Mouse (Mus musculus) erythroblast, embryonic 14.5 days (primary cell): ENCODE data around the gene Hivep2. TPM values are rescaled to one million over a fixed set of nuclear protein-coding genes. Genes with fewer than 3 reads are reported as not detected.

Experiments
- H3K27me3 ChIP-seq: 2 replicates; pipeline ENCODE4 v1.6.1; 2012; ENCODE audit warnings: inconsistent platforms; ENCODE audit not compliant: control insufficient read depth
- H3K36me3 ChIP-seq: 2 replicates; pipeline ENCODE4 v1.6.1; 2012; ENCODE audit warnings: mild to moderate bottlenecking, inconsistent platforms; ENCODE audit not compliant: control insufficient read depth
- H3K4me1 ChIP-seq: 2 replicates; pipeline ENCODE4 v1.6.1; 2012; ENCODE audit warnings: inconsistent platforms; ENCODE audit not compliant: control insufficient read depth
- H3K4me3 ChIP-seq: replicated peaks from 2 replicates; pipeline ENCODE3; 2012; ENCODE audit warnings: moderate library complexity, mild to moderate bottlenecking, inconsistent platforms
- H3K9me3 ChIP-seq: 2 replicates; pipeline ENCODE4 v1.6.1; 2012; ENCODE audit warnings: low read length, inconsistent platforms, mixed read lengths; ENCODE audit not compliant: control insufficient read depth
- GATA1 ChIP-seq: IDR thresholded peaks from 2 replicates; pipeline ENCODE4 v1.6.1; 2012; ENCODE audit warnings: low read length, inconsistent platforms, mixed read lengths
- TAL1 ChIP-seq: IDR thresholded peaks from 3 replicates; pipeline ENCODE4 v1.6.1; 2012; ENCODE audit warnings: low read length, inconsistent platforms, mixed read lengths
- polyA plus RNA-seq: library from polyadenylated mRNA; stranded (reverse); fragments of >175 nt; gene quantifications from 2 replicates; pipeline ENCODE4 v1.2.3, GENCODE M21; 2012

Hivep2 gene
- polyA plus RNA-seq, 1 experiment: not detected

- no peak for TF ChIP-seq GATA1
- no peak for TF ChIP-seq TAL1
- Histone ChIP-seq H3K27me3 (peaks cover 60% of the 10 kb centered on the region), H3K9me3 (no peaks in the 10 kb centered on the region; the same call in 1 of the 2 replicates), H3K36me3 (no peaks in the 10 kb centered on the region), H3K4me1 (peaks cover 7% of the 10 kb centered on the region), H3K4me3 (no peak overlapping the region)
These were observed 3.1 kb downstream of the Hivep2 start for GRCm38 (mm10) chr10:13968989-13969388.

DNA sequence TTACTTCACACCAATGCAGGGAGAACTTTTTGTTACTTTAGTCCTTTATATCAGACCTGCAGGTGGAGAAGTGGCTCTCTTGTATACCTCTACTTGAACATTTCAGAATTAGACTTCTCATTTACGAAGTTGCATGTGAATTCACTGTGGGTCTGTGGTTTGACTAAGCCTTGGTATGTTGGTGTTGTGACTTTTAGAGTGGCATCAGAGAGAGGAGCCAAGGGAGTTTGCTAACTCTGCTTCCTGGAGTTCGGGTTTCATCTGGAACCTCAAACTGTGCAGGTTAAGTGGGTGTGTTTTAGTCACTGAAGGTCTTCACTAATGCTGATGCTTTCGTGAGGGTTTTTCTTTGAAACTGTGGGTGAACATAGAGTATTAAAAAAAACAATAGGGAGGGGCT is 4.4 kb downstream of the Hivep2 start:
- Histone ChIP-seq H3K4me3 (no peak overlapping the region), H3K27me3 (peaks cover 47% of the 10 kb centered on the region), H3K36me3 (no peaks in the 10 kb centered on the region), H3K9me3 (no peaks in the 10 kb centered on the region; the same call in 1 of the 2 replicates), H3K4me1 (peaks cover 4% of the 10 kb centered on the region)
- TF ChIP-seq GATA1: no peak
- no peak for TF ChIP-seq TAL1

GRCm38 (mm10) chr10:13971268-13971667 is 5.4 kb downstream of the Hivep2 start:
- no peak for TF ChIP-seq TAL1
- no peak for TF ChIP-seq GATA1
- H3K4me1 ChIP-seq: 0 out of 2 replicates have a peak, but pooled peaks cover 2% of the 10 kb centered on the region
- no peaks in the 10 kb centered on the region for H3K36me3 ChIP-seq
- peaks cover 37% of the 10 kb centered on the region for H3K27me3 ChIP-seq
- H3K9me3 ChIP-seq: no peaks in the 10 kb centered on the region; the same call in 1 of the 2 replicates
- H3K4me3 ChIP-seq: no peak overlapping the region

DNA sequence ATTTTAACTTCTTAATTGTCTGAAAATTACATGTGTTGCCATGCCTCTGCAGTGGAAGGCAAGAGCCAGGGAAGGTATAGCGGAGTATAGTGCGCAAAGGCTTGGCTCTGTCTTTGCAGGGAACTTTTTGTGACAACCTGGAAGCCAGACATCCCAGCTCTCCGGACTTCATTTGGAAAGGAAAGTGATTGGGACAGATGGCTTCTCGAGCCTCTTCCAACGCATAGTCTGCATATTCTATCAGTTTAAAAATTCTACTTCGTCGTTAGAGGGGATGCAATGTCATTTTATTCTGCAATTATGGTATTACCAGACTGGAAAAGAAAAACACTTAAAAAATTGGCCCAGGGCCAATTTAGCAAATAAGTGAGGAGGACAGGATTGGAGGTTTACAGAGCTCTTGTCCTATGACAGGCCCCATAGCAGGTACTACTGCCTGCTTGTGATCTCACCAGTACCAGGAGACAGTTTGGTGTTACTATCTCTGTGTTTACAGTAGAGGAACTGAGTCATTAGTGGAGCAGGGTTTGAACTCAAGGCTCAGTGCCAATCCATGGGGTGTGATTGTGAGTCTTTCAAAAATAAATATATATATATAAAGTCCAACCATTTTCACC is 7.8 kb downstream of the Hivep2 start:
- H3K27me3 ChIP-seq: peaks cover 13% of the 10 kb centered on the region
- TF ChIP-seq TAL1 (no peak), GATA1 (no peak)
- H3K9me3 ChIP-seq: no peaks in the 10 kb centered on the region
- H3K36me3 ChIP-seq: no peaks in the 10 kb centered on the region
- no peak overlapping the region for H3K4me3 ChIP-seq
- no peaks in the 10 kb centered on the region for H3K4me1 ChIP-seq

DNA sequence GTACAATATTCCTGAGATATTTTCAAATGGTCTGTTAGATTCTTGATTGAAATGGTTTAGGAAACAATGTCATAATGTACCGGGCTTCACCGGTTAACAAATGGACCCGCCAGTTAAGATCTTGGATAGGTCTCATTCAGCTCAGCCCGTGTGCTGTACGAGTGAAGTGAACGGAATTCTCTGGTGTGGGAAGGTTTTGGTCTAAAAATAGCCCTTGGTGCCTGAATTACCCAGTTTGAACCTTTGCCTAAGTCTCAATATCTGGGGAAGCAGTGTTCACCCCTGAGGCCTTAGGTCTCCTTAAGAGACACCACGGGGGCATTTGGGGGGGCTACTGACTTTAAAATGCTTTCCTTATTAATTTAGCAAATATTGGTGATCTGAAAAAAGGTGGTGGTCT is 8.6 kb downstream of the Hivep2 start:
- Histone ChIP-seq H3K36me3 (no peaks in the 10 kb centered on the region), H3K9me3 (no peaks in the 10 kb centered on the region), H3K4me3 (no peak overlapping the region), H3K4me1 (no peaks in the 10 kb centered on the region), H3K27me3 (peaks cover 9% of the 10 kb centered on the region)
- TF ChIP-seq TAL1 (no peak), GATA1 (no peak)

DNA sequence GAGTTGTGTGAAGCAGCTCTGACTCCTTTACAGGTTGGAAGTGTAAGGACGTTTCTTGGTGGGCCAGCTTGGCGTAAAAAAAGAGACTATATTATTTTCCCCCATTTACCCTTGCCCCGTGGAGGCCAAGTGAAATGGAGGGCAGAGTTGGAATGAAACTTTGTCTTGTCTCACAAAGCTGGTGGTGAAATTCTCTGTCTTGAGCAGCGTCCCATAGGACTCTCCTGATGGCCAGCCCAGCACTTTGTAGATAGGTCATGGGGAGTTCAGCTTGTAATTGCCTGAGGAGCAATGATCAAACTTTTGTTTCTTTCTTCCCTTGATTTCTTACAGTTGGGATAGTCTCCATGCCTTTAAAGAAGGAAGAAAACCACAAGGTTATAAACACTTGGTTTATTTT is 10.0 kb downstream of the Hivep2 start:
- TF ChIP-seq GATA1: no peak
- no peak for TF ChIP-seq TAL1
- H3K9me3 ChIP-seq: no peaks in the 10 kb centered on the region
- H3K4me1 ChIP-seq: no peaks in the 10 kb centered on the region
- no peaks in the 10 kb centered on the region for H3K36me3 ChIP-seq
- no peak overlapping the region for H3K4me3 ChIP-seq
- no peaks in the 10 kb centered on the region for H3K27me3 ChIP-seq

GRCm38 (mm10) chr10:13976267-13976666 is 10.4 kb downstream of the Hivep2 start:
- no peak for TF ChIP-seq GATA1
- H3K4me1 ChIP-seq: no peaks in the 10 kb centered on the region
- H3K9me3 ChIP-seq: no peaks in the 10 kb centered on the region
- H3K4me3 ChIP-seq: no peak overlapping the region
- H3K27me3 ChIP-seq: no peaks in the 10 kb centered on the region
- no peaks in the 10 kb centered on the region for H3K36me3 ChIP-seq

DNA sequence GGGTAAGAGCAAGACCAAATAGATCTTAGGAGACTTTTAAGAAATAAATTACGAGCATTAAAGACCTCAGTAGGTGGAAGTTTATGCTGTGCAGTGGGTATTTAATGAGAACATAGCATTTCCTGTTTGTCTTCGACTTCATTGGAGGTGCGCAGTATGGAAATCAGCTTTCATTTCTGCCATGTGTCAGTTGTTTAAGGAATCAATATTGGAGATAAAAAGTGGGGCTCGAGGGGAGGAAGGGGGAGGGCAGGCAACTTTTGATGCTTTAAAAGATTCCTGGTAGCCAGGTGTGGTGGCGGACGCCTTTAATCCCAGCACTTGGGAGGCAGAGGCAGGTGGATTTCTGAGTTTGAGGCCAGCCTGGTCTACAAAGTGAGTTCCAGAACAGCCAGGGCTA is 16.4 kb downstream of the Hivep2 start:
- H3K9me3 ChIP-seq: no peaks in the 10 kb centered on the region
- H3K4me3 ChIP-seq: peak overlapping the region; percentile 65
- peaks cover 5% of the 10 kb centered on the region for H3K4me1 ChIP-seq
- no peaks in the 10 kb centered on the region for H3K36me3 ChIP-seq
- H3K27me3 ChIP-seq: no peaks in the 10 kb centered on the region
- no peak for TF ChIP-seq TAL1
- TF ChIP-seq GATA1: no peak

GRCm38 (mm10) chr10:13982769-13983381 is 17.0 kb downstream of the Hivep2 start:
- Histone ChIP-seq H3K9me3 (no peaks in the 10 kb centered on the region), H3K4me3 (peak overlapping the region; percentile 65), H3K27me3 (no peaks in the 10 kb centered on the region), H3K36me3 (no peaks in the 10 kb centered on the region), H3K4me1 (peaks cover 5% of the 10 kb centered on the region)
- no peak for TF ChIP-seq TAL1
- no peak for TF ChIP-seq GATA1

GRCm38 (mm10) chr10:13983631-13984030 is 17.8 kb downstream of the Hivep2 start:
- Histone ChIP-seq H3K27me3 (no peaks in the 10 kb centered on the region), H3K36me3 (no peaks in the 10 kb centered on the region), H3K4me3 (no peak overlapping the region), H3K4me1 (peaks cover 5% of the 10 kb centered on the region), H3K9me3 (no peaks in the 10 kb centered on the region)
- TF ChIP-seq GATA1: no peak
- no peak for TF ChIP-seq TAL1
